Mouse (Mus musculus): ENCODE data around the gene Shc1. TPM values are rescaled to one million over a fixed set of nuclear protein-coding genes. Genes with fewer than 3 reads are reported as not detected.
A peak's percentile ranks its signal among the peaks of the same experiment; 100 is the strongest.

The Shc1 gene
- total and polyA plus RNA-seq, 3 experiments, result 23.1 to 40.6 (median 32.3) TPM

GRCm38 (mm10) chr3:89416158-89416557 lies 2.1 kb upstream of the Shc1 start:
- peak overlapping the region; percentile 61 for H3K4me2 ChIP-seq (ENCODE audit: insufficient read depth, low read depth, poor library complexity, severe bottlenecking)
- peaks cover 43% of the 10 kb centered on the region for H3K79me2 ChIP-seq (replicated peaks; ENCODE audit: control insufficient read depth, extremely low read depth, insufficient read depth, poor library complexity, severe bottlenecking)
- peaks cover 10 to 33% of the 10 kb centered on the region in 2 experiments for H3K4me1 ChIP-seq (ENCODE audit: control insufficient read depth in 1 of 2, insufficient read depth in 2 of 2)
- peaks cover 27 to 35% of the 10 kb centered on the region in 2 experiments for H3K36me3 ChIP-seq (replicated peaks in 1 of 2; ENCODE audit: control insufficient read depth in 1 of 2, insufficient read depth in 1 of 2, low read length in 1 of 2)
- peaks cover 8% of the 10 kb centered on the region for H3K9me3 ChIP-seq (replicated peaks; ENCODE audit: low read length)
- H3K4me3 ChIP-seq (replicated peaks in 1 of 3; ENCODE audit: low read depth in 2 of 3, low read length in 2 of 3, poor library complexity in 1 of 3), result peak overlapping the region in 1 of 3 experiments; percentile 2
- dilution Hi-C loops (cut with MboI; ENCODE audit: extremely low pct_ligation_motif_present, extremely low pct_unique_long_range_greater_than_20kb, low sequenced_read_pairs), result no loop called here
- in situ Hi-C loops (cut with MboI; ENCODE audit: low pct_ligation_motif_present, low pct_unique_long_range_greater_than_20kb, low sequenced_read_pairs), result no loop called here
- H3K27ac ChIP-seq (ENCODE audit: insufficient read depth, low read depth), result no peak overlapping the region
- no peak overlapping the region for H3K9ac ChIP-seq (ENCODE audit: insufficient read depth, low read depth)
- H3K27me3 ChIP-seq (replicated peaks), result no peaks in the 10 kb centered on the region
- DNase-seq (ENCODE audit: extremely low read depth), result no peak
- TF ChIP-seq CTCF (conservative IDR thresholded peaks at IDR 0.05 in 1 of 2, IDR thresholded peaks at IDR 0.05 in 1 of 2; ENCODE audit: low read depth in 2 of 2, low read length in 2 of 2) (no peak), USF1 (IDR thresholded peaks at IDR 0.05; ENCODE audit: low read depth, low read length) (no peak), NRF1 (IDR thresholded peaks at IDR 0.05; ENCODE audit: low read depth, low read length) (no peak), E2F4 (IDR thresholded peaks at IDR 0.05; ENCODE audit: insufficient replicate concordance, low read depth, low read length) (no peak), MAX (IDR thresholded peaks at IDR 0.05; ENCODE audit: low read length) (no peak), IRF4 (IDR thresholded peaks at IDR 0.05; ENCODE audit: low read depth, low read length) (no peak), HCFC1 (IDR thresholded peaks at IDR 0.05; ENCODE audit: low read depth, low read length) (no peak), SMC3 (IDR thresholded peaks at IDR 0.05; ENCODE audit: low read depth, low read length) (no peak), SIN3A (IDR thresholded peaks at IDR 0.05; ENCODE audit: low read length) (no peak), JUND (conservative IDR thresholded peaks at IDR 0.05; ENCODE audit: low read depth, low read length) (no peak), RCOR1 (conservative IDR thresholded peaks at IDR 0.05; ENCODE audit: low read depth, low read length) (no peak), TBP (conservative IDR thresholded peaks at IDR 0.05; ENCODE audit: low read depth, low read length) (no peak)

DNA sequence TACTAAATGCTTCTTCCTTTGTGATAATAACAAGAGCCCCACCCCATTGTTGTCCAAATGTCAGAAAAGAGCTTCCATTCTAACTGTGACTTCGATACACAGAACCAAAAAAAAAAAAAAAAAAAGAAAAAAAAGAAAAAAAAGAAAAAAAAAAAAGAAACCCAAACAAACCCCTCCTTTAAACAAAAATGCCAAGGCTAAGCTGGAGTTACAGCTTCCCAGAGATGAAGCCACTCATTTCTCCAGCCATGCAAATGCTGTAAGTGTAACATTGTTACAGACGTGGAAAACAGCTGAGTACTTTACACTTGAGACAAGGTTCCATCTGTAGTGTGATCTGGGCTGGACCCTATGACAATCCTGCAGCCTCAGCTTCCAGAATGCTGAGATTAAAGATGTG lies 1.1 kb upstream of the Shc1 start:
- Histone ChIP-seq H3K79me2 (replicated peaks; ENCODE audit: control insufficient read depth, extremely low read depth, insufficient read depth, poor library complexity, severe bottlenecking) (peaks cover 51% of the 10 kb centered on the region), H3K4me1 (ENCODE audit: control insufficient read depth in 1 of 2, insufficient read depth in 2 of 2) (peaks cover 17 to 43% of the 10 kb centered on the region in 2 experiments), H3K27ac (ENCODE audit: insufficient read depth, low read depth) (peak overlapping the region; percentile 76), H3K36me3 (replicated peaks in 1 of 2; ENCODE audit: control insufficient read depth in 1 of 2, insufficient read depth in 1 of 2, low read length in 1 of 2) (peaks cover 31 to 42% of the 10 kb centered on the region in 2 experiments), H3K4me3 (replicated peaks in 1 of 3; ENCODE audit: low read depth in 2 of 3, low read length in 2 of 3, poor library complexity in 1 of 3) (peak overlapping the region; percentile 68 to 76 (median 69)), H3K4me2 (ENCODE audit: insufficient read depth, low read depth, poor library complexity, severe bottlenecking) (peak overlapping the region; percentile 61), H3K9ac (ENCODE audit: insufficient read depth, low read depth) (peak overlapping the region; percentile 90), H3K9me3 (replicated peaks; ENCODE audit: low read length) (peaks cover 8% of the 10 kb centered on the region), H3K27me3 (replicated peaks) (no peaks in the 10 kb centered on the region)
- dilution Hi-C loops (cut with MboI; ENCODE audit: extremely low pct_ligation_motif_present, extremely low pct_unique_long_range_greater_than_20kb, low sequenced_read_pairs) (no loop called here), in situ Hi-C loops (cut with MboI; ENCODE audit: low pct_ligation_motif_present, low pct_unique_long_range_greater_than_20kb, low sequenced_read_pairs) (no loop called here)
- TF ChIP-seq TCF12 (IDR thresholded peaks at IDR 0.05; ENCODE audit: low read depth, low read length) (no peak), MXI1 (IDR thresholded peaks at IDR 0.05; ENCODE audit: low read depth, low read length) (no peak), TBP (conservative IDR thresholded peaks at IDR 0.05; ENCODE audit: low read depth, low read length) (no peak), BHLHE40 (IDR thresholded peaks at IDR 0.05; ENCODE audit: low read depth, low read length) (no peak), ELF1 (IDR thresholded peaks at IDR 0.05; ENCODE audit: low read depth, low read length) (no peak), GABPA (IDR thresholded peaks at IDR 0.05; ENCODE audit: insufficient replicate concordance, low read depth, low read length) (no peak), NELFE (IDR thresholded peaks at IDR 0.05; ENCODE audit: low read depth, low read length) (no peak), MAX (IDR thresholded peaks at IDR 0.05; ENCODE audit: low read length) (no peak), USF1 (IDR thresholded peaks at IDR 0.05; ENCODE audit: low read depth, low read length) (no peak), CHD1 (IDR thresholded peaks at IDR 0.05; ENCODE audit: low read depth, low read length) (no peak), MYC (IDR thresholded peaks at IDR 0.05; ENCODE audit: low read depth, low read length) (no peak), MAFK (IDR thresholded peaks at IDR 0.05; ENCODE audit: insufficient replicate concordance, low read length) (no peak), ETS1 (conservative IDR thresholded peaks at IDR 0.05; ENCODE audit: low read depth, low read length) (no peak), HCFC1 (IDR thresholded peaks at IDR 0.05; ENCODE audit: low read depth, low read length) (no peak), POLR2AphosphoS2 (IDR thresholded peaks at IDR 0.05; ENCODE audit: low read depth, low read length) (no peak)
- DNase-seq (ENCODE audit: extremely low read depth), result no peak
